Mouse (Mus musculus) right cerebral cortex, adult 2 months (tissue): Measurements from ENCODE around the gene Slc4a8.

Experiments used
- DNase-seq, 2 experiments: peaks; one replicate each; pipeline ENCODE4 v3.0.0; 2021 to 2022; ENCODE audit warnings: low spot score in 2 of 2

Slc4a8 gene

GRCm38 (mm10) chr15:100829775-100830174 lies 68.2 kb downstream of the Slc4a8 start:
- peak; percentile 70 to 85 for DNase-seq

GRCm38 (mm10) chr15:100830682-100831081 lies 69.1 kb downstream of the Slc4a8 start:
- DNase-seq = no peak

GRCm38 (mm10) chr15:100832144-100832543 lies 70.6 kb downstream of the Slc4a8 start:
- no peak for DNase-seq

- DNase-seq = peak; percentile 59 to 78
Observed at GRCm38 (mm10) chr15:100832784-100833183, 71.2 kb downstream of the Slc4a8 start.

GRCm38 (mm10) chr15:100836729-100837128 lies 75.2 kb downstream of the Slc4a8 start:
- DNase-seq = no peak

- peak; percentile 65 to 72 for DNase-seq
Observed at GRCm38 (mm10) chr15:100838607-100839207, 77.2 kb downstream of the Slc4a8 start.

- DNase-seq = no peak
Observed at GRCm38 (mm10) chr15:100844336-100844735, 82.8 kb downstream of the Slc4a8 start.

- DNase-seq = no peak
Observed at GRCm38 (mm10) chr15:100845049-100845879, 83.7 kb downstream of the Slc4a8 start.

GRCm38 (mm10) chr15:100847193-100847592 lies 85.6 kb downstream of the Slc4a8 start:
- DNase-seq = no peak

GRCm38 (mm10) chr15:100857586-100857985 lies 96.0 kb downstream of the Slc4a8 start:
- DNase-seq = no peak

- no peak for DNase-seq
Observed at GRCm38 (mm10) chr15:100860856-100861255, 99.3 kb downstream of the Slc4a8 start.

GRCm38 (mm10) chr15:100865556-100865955 lies 104.0 kb downstream of the Slc4a8 start:
- no peak for DNase-seq

- no peak for DNase-seq
Observed at GRCm38 (mm10) chr15:100869558-100869957, 108.0 kb downstream of the Slc4a8 start, which contains the start of gene Scn8a. TSS of gene Scn8a (plus strand) at chr15:100869858.

- peak; percentile 69 to 76 for DNase-seq
Observed at GRCm38 (mm10) chr15:100870001-100870774, 108.6 kb downstream of the Slc4a8 start.

GRCm38 (mm10) chr15:100870775-100871106 lies 109.2 kb downstream of the Slc4a8 start:
- DNase-seq = peak in 1 of 2 experiments; percentile 54

- DNase-seq = peak in 1 of 2 experiments; percentile 49
Observed at GRCm38 (mm10) chr15:100871107-100872011, 109.8 kb downstream of the Slc4a8 start.

- DNase-seq = peak in 1 of 2 experiments; percentile 56
Observed at GRCm38 (mm10) chr15:100873155-100873554, 111.6 kb downstream of the Slc4a8 start.
